Mouse (Mus musculus) urinary bladder, postnatal 4 days (tissue): ENCODE measurements around the gene Stfa2l1.
"Not testable (repeated sequence)": the region's sequence is repeated elsewhere in the genome, so short reads cannot be mapped to it uniquely, and the experiment has no call there.

Experiments
- DNase-seq, 2 experiments: peaks; one replicate each; pipeline ENCODE4 v3.0.0; 2021 to 2022; ENCODE audit warnings: low spot score in 2 of 2

Gene Stfa2l1

GRCm38 (mm10) chr16:36156402-36156975 lies at the start of gene Stfa2l1:
Gene Stfa2l1 (plus strand): TSS chr16:36156811.
- no peak for DNase-seq

GRCm38 (mm10) chr16:36111486-36111885 lies 45.1 kb upstream of the Stfa2l1 start:
- not testable (repeated sequence) for DNase-seq

GRCm38 (mm10) chr16:36115751-36116150 lies 40.9 kb upstream of the Stfa2l1 start:
- not testable (repeated sequence) for DNase-seq

GRCm38 (mm10) chr16:36128092-36128491 lies 28.5 kb upstream of the Stfa2l1 start:
- no peak for DNase-seq

- no peak for DNase-seq
Measured at GRCm38 (mm10) chr16:36131141-36131540, 25.5 kb upstream of the Stfa2l1 start, which contains the start of gene Csta1. Gene Csta1 (minus strand): TSS chr16:36131241.

- DNase-seq: no peak
Measured at GRCm38 (mm10) chr16:36138201-36138600, 18.4 kb upstream of the Stfa2l1 start.

GRCm38 (mm10) chr16:36167841-36168240 lies 11.2 kb downstream of the Stfa2l1 start:
- DNase-seq: not testable (repeated sequence)

GRCm38 (mm10) chr16:36176108-36176507 lies 19.5 kb downstream of the Stfa2l1 start:
- no peak for DNase-seq

- DNase-seq: no peak
Measured at GRCm38 (mm10) chr16:36179910-36180309, 23.3 kb downstream of the Stfa2l1 start.

- DNase-seq: not testable (repeated sequence)
Measured at GRCm38 (mm10) chr16:36183912-36184311, 27.3 kb downstream of the Stfa2l1 start, which contains the start of gene Gm5483. Gene Gm5483 (plus strand): TSS chr16:36184212.

GRCm38 (mm10) chr16:36199226-36199625 lies 42.6 kb downstream of the Stfa2l1 start:
- DNase-seq: no peak

- DNase-seq: no peak
Measured at GRCm38 (mm10) chr16:36203846-36204245, 47.2 kb downstream of the Stfa2l1 start.

GRCm38 (mm10) chr16:36205684-36206083 lies 49.1 kb downstream of the Stfa2l1 start:
- DNase-seq: not testable (repeated sequence)

GRCm38 (mm10) chr16:36209967-36210453 lies 53.4 kb downstream of the Stfa2l1 start, which contains the start of gene Gm5416:
Gene Gm5416 (plus strand): TSS chr16:36210403.
- DNase-seq: no peak
